Mouse (Mus musculus) liver, embryonic 16.5 days (tissue): ENCODE measurements around the gene Kcnmb4. TPM values are rescaled to one million over a fixed set of nuclear protein-coding genes. Genes with fewer than 3 reads are reported as not detected.

ENCODE experiments used
- ATAC-seq: fragments of 200-750 bp; cut with Nextera tagmentation; 2 replicates; pipeline ENCODE4 v1.8.0; 2017; ENCODE audit warnings: low read depth, mild to moderate bottlenecking, moderate number of reproducible peaks, moderate library complexity
- H3K27ac ChIP-seq: fragments of 300-500 bp; sonication (generic); 2 replicates; pipeline ENCODE4 v1.5.1; 2014; ENCODE audit warnings: mild to moderate bottlenecking, low read length
- H3K27me3 ChIP-seq: fragments of 300-500 bp; sonication (generic); 2 replicates; pipeline ENCODE4 v1.6.1; 2014; ENCODE audit warnings: low read depth, low read length, mixed read lengths; ENCODE audit not compliant: control insufficient read depth, insufficient read depth
- H3K36me3 ChIP-seq: fragments of 300-500 bp; sonication (generic); 2 replicates; pipeline ENCODE4 v1.6.1; 2014; ENCODE audit warnings: mild to moderate bottlenecking; ENCODE audit not compliant: control insufficient read depth, insufficient read depth
- H3K4me1 ChIP-seq: fragments of 300-500 bp; sonication (generic); 2 replicates; pipeline ENCODE4 v1.6.1; 2014; ENCODE audit warnings: low read depth, low read length, mixed read lengths; ENCODE audit not compliant: control insufficient read depth
- H3K4me2 ChIP-seq: fragments of 300-500 bp; sonication (generic); 2 replicates; pipeline ENCODE4 v1.6.1; 2014; ENCODE audit warnings: low read depth, low read length, mixed read lengths
- H3K4me3 ChIP-seq: fragments of 300-500 bp; sonication (generic); 2 replicates; pipeline ENCODE4 v1.5.1; 2014; ENCODE audit warnings: low read depth, mild to moderate bottlenecking, low read length
- H3K9ac ChIP-seq: fragments of 300-500 bp; sonication (generic); 2 replicates; pipeline ENCODE4 v1.6.1; 2014; ENCODE audit warnings: low read depth, low read length
- H3K9me3 ChIP-seq: fragments of 300-500 bp; sonication (generic); replicated peaks from 2 replicates; pipeline ENCODE4 v1.6.1; 2016; ENCODE audit warnings: low read length; ENCODE audit not compliant: control insufficient read depth
- WGBS: fragments of 180-500 bp; shearing (Covaris S2); extraction: QIAGEN DNeasy Blood & Tissue Kit; methylation state at CpG from one replicate; pipeline ENCODE4 v1.1.7; 2014; ENCODE audit not compliant: insufficient replicate concordance; 5-methylcytosine and 5-hydroxymethylcytosine counted together
- polyA plus RNA-seq: library from polyadenylated mRNA; unstranded; fragments of >200 nt; fragmentation: Nextera tagmentation; extraction: Ambion mirVana; gene quantifications from 2 replicates; pipeline ENCODE4 v1.2.1, GENCODE M21; 2015

Gene Kcnmb4
- polyA plus RNA-seq, 1 experiment from 2014 or later = 0.18 TPM

DNA sequence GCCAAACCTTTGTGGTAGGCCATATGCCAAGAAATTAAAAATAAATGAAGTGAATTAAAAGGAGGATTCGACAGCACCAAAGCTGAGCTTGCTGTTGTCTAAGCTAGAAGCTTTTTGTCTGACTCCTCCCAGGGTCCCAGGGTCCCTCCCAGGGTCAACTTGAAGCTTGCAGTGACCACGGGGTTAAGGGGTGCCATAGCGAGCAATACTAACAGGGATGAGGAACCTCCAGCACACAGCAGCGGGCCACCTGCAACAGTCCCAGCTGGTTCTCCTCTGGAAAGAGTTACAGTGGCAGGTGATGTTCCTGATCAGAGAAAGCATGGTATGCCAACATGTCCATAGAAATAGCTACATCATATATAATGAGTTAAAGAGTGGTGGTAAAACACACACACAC is 89.3 kb downstream of the Kcnmb4 start:
- no peaks in the 10 kb centered on the region for H3K9me3 ChIP-seq
- WGBS = 58% methylated on average over 4 of the region's 4 CpGs
- ATAC-seq = no peak
- H3K4me3 ChIP-seq = no peak overlapping the region
- no peaks in the 10 kb centered on the region for H3K36me3 ChIP-seq
- H3K27me3 ChIP-seq = no peaks in the 10 kb centered on the region
- no peaks in the 10 kb centered on the region for H3K4me1 ChIP-seq
- H3K4me2 ChIP-seq = no peak overlapping the region
- H3K9ac ChIP-seq = no peak overlapping the region
- no peak overlapping the region for H3K27ac ChIP-seq

DNA sequence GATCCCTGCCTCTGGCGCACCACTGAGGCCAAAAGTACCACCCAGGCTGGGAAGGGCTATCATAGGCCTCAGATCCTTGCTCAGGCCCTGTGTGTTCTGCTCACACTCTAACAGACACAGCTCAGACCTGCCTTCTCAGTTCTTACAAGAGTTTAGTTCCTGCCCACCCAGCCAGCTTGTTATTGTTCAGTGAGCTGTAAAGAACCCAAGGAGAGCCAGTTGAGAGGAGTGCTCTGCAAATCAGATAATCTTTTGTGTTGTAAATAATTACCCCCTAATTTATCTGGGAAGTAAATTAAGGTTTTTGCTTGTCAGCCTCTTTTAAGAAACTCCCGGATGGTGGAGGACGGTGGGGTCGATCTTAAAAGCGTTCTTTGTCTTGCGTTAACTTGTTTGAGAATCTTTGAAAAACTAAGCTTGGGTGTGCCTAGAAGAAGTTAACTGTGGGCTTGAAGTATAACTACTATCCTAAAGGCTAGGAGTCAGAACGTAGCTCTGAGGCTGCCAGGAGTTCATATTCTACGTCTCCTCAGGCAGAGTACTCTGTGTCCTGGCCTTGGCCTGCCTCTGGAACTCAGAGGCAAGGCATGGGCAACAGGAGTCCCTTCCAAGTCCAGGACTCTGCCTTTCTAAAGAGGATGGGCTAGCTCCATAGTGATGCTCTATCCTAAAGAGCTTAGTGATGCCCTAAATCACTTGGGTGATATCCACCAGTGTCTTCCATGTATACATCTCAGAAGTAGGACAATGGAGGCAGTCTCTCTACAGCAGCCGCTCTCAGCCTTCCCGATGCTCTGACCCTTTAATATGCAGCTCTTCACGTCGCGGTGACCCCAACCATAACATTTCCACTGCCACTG is 90.6 kb downstream of the Kcnmb4 start:
- Histone ChIP-seq H3K9me3 (no peaks in the 10 kb centered on the region), H3K9ac (no peak overlapping the region), H3K27me3 (no peaks in the 10 kb centered on the region), H3K4me2 (no peak overlapping the region), H3K36me3 (no peaks in the 10 kb centered on the region), H3K4me1 (no peaks in the 10 kb centered on the region), H3K27ac (no peak overlapping the region), H3K4me3 (no peak overlapping the region)
- no peak for ATAC-seq
- 71% methylated on average over 13 of the region's 13 CpGs for WGBS

DNA sequence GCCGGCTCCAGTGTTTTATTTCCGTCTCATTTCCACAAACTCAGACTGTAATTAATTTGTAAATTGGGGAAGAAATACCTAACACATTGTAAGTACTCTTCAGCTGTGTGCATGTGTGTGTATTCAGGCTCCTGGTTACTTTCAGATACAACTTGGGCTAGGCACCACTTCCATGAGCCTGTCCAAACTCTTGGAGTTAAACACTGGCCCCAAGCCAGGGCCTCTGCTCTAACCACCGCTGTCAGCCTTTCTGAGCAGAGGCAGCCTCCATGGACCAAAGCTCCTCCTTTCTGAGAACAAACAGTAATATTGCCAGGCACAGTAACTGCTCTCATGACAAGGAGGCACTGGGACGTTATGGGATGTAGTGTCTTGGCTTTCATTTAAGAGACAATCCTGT is 96.8 kb downstream of the Kcnmb4 start:
- H3K9ac ChIP-seq = no peak overlapping the region
- no peak overlapping the region for H3K4me2 ChIP-seq
- no peak overlapping the region for H3K27ac ChIP-seq
- H3K4me1 ChIP-seq = no peaks in the 10 kb centered on the region
- WGBS = 69% methylated on average over 4 of the region's 4 CpGs
- H3K4me3 ChIP-seq = no peak overlapping the region
- ATAC-seq = no peak
- no peaks in the 10 kb centered on the region for H3K27me3 ChIP-seq
- H3K36me3 ChIP-seq = no peaks in the 10 kb centered on the region
- H3K9me3 ChIP-seq = no peaks in the 10 kb centered on the region

DNA sequence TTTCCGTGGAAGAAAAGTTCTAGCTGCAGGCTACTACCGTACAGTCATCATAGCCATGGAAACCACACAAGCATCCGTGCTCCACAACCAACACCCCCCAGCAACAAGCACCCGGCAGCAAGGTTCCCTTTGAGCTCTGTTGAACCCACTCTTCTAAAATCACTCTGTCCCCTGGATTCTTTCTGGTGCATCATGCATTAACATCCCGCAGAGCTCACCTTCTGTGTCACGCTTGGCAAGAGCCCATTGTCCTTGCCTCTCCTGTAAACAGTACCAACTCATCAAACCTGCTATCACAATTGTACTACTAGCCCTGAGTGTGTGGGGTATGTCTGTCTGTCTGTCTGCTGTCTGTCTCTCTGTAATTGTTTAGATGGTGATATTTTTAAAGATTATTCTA is 99.6 kb downstream of the Kcnmb4 start:
- no peaks in the 10 kb centered on the region for H3K9me3 ChIP-seq
- no peak overlapping the region for H3K9ac ChIP-seq
- ATAC-seq = no peak
- 74% methylated on average over 6 of the region's 6 CpGs for WGBS
- H3K4me3 ChIP-seq = no peak overlapping the region
- H3K4me2 ChIP-seq = no peak overlapping the region
- H3K27me3 ChIP-seq = no peaks in the 10 kb centered on the region
- H3K4me1 ChIP-seq = no peaks in the 10 kb centered on the region
- H3K36me3 ChIP-seq = no peaks in the 10 kb centered on the region
- H3K27ac ChIP-seq = no peak overlapping the region

DNA sequence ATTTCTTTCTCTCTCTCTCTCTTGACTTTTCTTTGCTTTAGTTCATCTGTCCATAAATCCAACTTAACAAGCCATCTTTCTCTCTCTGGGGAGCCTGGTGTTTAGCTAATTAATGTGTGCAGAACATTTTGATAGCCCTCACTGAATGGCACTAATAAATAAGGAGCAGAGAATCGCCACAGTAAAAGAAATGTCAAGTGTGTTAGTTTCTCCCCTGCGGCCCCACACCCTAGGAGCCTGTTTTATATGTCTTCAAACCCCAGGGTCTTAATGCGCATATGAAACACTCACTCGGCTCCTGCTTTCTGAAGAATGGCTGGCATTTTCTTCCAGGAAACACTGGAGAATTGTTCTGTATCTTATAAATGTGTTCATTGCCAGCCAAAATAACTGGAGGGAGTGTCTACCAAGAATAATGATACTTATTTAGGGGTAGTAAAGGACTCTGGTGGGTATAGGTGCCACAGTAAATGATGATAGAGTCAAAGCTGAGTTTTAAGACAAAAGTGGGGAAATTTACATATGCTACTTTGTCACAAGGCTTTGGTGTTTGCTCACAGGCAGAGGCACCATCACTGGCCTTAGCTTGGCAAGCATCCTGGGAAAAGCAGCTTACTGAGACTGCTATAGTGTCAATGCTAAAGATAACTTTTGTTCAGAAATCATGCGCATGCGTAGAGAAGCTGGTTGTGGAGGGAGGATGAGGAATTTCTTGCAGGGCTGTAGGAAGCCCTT is 102.5 kb downstream of the Kcnmb4 start:
- H3K4me2 ChIP-seq = no peak overlapping the region
- WGBS = 76% methylated on average over 6 of the region's 6 CpGs
- H3K4me1 ChIP-seq = no peaks in the 10 kb centered on the region
- H3K4me3 ChIP-seq = no peak overlapping the region
- ATAC-seq = no peak
- no peak overlapping the region for H3K9ac ChIP-seq
- H3K36me3 ChIP-seq = no peaks in the 10 kb centered on the region
- no peaks in the 10 kb centered on the region for H3K9me3 ChIP-seq
- H3K27ac ChIP-seq = no peak overlapping the region
- H3K27me3 ChIP-seq = no peaks in the 10 kb centered on the region

Other genes with a start within 250 kb of the Kcnmb4 start
- 1.5 and 1.8 TPM in 2 replicates for gene Ptprb, start 198.4 kb downstream of the Kcnmb4 start, polyA plus RNA-seq
- 33.5 and 36.2 TPM in 2 replicates for gene Cnot2, start 107.6 kb upstream of the Kcnmb4 start, polyA plus RNA-seq